Mouse (Mus musculus) layer of hippocampus, adult 8-10 months (tissue): ENCODE measurements around the gene Cdkn1a. TPM values are rescaled to one million over a fixed set of nuclear protein-coding genes. Genes with fewer than 3 reads are reported as not detected.
"Not testable (repeated sequence)": the region's sequence is repeated elsewhere in the genome, so short reads cannot be mapped to it uniquely, and the experiment has no call there.

Experiments used
- DNase-seq, 2 experiments: peaks; one replicate each; pipeline ENCODE4 v3.0.0; 2022; ENCODE audit warnings: low spot score in 2 of 2
- total RNA-seq, 4 experiments: library from RNA; stranded (reverse); gene quantifications; 2 replicates each; pipeline ENCODE4 v1.2.4; 2022

Gene Cdkn1a
- 10 to 100 TPM in 1 of 4 experiments, 1 to 10 TPM in 3; 7.0 to 12.5 (median 8.8) TPM for total RNA-seq

DNA sequence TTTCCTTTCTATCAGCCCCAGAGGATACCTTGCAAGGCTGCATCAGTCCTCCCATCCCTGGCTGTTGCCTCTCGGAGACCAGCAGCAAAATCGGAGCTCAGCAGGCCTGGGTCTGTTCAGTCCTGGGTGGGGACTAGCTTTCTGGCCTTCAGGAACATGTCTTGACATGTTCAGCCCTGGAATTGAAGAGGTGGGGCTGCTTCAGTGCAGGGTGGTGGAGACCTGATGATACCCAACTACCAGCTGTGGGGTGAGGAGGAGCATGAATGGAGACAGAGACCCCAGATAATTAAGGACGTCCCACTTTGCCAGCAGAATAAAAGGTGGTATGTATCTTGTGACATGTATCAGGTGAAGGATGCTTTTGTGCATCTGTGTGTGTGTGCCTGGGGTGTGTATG lies at the start of gene Cdkn1a:
Cdkn1a (plus strand) TSS at position 201 of the 400 bp plus-strand sequence.
- no peak for DNase-seq

DNA sequence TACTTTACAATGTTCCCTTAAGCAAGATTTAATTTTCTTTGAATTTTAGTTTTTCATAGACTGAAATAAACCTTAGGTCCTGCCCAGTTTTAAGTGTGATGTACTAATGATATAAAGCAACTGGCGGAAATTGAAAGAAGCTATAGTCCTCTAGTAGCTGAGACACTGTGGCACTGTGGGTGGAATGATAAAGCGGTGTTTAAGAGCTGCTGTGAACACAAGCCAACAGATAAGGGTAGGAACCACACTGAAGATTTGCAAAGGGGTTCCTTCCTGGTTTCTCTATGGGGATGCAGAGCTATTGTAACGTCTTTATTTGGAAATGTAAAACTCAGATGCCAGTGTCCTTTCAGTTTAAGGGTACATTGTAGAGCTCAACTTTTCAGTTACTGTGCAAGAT lies 49.1 kb upstream of the Cdkn1a start:
- not testable (repeated sequence) for DNase-seq

DNA sequence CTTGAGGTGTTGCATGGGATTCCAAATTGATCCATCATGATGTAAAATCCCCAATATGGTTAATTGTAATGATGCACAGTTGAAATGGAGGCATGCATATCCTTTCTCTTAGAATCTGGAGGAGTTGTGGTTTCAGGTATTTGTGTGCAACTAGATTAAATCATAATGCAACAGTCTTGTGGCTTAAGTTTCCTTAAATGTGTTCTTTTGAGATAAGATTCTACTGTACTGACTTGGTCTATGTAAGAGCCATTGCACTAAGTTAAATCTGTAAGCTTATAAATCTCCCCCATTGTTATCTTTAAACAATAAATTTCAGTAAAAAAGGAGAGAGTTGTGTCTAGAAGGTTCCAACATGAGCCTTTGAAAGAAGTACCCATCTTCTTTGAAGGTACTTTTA lies 48.2 kb upstream of the Cdkn1a start:
- DNase-seq, result no peak

DNA sequence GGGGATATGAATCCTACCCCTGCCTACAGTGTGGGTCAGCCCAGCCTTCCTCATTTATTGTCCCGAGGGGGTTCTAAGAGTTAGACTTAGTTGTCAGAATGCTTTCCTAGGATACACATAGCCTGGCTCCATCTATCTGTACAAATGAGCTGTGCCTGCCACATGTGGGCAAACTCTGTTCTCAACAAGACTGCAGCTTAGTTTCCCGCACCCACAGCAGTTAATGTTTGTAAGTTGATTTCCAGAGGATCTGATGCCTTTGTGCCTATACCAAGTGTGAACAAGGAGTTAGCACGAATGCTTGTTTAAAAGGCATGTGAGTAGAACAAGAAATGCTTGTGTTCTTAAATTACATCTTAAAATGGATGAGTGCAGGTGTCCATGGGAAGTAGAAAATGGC lies 47.2 kb upstream of the Cdkn1a start:
- DNase-seq, result no peak

DNA sequence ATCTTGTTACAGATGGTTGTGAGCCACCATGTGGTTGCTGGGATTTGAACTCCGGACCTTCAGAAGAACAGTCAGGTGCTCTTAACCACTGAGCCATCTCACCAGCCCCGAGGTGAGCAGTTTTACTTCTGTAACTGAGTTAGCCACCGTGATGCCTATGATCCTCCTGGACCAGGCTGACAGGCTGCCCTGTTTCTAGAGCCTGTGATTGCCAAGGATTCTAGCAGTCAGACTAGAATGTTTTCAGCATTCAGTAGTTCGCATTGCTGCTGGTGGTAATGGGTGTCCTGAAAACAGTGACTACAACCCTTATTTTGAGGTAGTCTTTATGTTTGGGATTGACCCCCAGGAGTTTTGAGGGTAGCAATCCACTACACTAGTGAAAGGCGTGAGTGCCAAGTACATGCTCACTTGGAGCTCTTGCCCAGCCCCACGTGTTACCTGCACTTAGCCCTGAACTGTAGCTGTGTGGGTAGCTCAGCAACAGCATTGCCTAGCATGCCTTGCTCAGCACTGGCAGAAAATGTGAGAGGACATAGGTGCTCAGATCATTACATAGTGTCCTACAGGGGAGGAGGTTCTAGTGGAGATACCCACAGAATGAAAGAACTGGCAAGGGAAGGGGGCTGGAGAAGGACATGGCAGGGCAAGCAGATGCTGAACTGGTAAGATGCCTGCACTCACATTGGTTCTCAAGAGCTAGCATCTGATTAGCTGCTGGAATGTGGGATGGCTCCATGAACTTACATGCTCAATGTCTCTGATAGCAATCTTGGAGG lies 46.4 kb upstream of the Cdkn1a start:
- no peak for DNase-seq

DNA sequence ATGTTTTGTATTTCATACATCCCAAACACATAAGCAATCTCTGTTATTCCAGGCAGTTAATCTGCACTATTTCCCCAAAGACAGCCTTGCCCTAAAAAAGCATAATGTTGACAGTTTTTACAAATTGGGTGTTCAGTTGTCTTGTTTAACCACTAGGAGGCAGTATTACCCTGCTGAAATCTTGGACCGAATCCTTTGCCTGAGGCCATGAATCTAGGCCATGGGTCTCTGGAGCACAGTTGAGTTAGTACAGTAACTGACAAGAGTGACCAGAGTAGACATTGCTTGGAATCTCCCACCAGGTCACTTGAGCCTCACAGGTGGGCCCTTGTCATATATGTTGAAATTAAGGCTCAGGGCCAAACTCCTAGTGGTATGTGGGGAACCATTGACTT lies 45.9 kb upstream of the Cdkn1a start:
- DNase-seq, result no peak

DNA sequence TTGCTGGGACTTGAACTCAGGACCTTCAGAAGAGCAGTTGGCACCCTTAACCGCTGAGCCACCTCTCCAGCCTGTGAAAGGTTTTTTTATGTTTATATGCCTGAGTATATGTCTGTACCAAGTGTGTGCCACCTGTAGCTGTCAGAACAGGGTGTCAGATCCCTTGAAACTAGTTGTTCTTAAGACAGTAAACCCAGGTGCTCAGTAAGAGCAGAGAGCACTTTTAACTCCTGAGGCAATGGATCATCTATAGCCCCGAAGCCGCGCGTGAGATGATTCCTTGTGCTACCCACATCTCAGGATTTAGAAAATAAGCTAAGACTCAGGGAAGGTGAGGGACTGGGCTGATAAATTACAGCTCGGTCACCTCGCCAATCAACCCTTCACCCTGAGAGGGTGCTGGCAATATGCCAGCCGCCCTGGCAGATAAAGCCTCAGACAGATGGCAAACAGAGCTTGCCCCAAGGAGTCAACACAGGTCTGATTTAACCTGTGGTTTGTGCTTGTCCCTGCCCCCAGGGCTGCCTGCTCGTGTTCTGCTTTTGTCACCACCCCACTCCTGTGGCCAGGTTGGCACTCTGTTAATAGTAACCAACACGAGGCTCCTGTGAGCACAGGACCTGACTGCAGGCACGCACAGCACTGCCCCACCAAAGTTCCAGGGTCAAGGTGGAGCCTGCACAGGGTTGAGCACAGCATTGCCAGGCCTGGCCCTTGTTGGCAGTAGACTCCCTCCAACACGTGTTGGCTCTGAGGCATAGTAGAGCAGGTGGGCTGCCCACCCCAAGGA lies 44.8 kb upstream of the Cdkn1a start:
- DNase-seq, result no peak

DNA sequence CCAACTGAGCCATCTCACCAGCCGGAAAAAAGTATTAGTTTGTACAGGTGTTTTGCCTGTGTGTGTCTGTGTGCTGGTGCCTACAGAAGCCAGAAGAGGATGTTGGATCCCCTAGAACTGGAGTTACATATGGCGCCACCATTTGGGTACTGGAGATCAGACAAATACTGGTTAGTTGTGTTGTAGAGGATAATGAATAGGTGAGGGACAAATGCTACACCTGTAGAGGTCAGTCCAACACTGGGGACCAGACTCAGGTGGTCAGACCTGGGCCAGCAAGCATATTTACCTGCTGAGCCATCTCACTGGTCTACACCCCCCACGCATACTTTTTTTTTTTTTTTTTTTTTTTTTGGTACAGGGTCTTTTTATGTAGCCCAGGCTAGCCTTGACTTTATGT lies 43.9 kb upstream of the Cdkn1a start:
- DNase-seq, result no peak

DNA sequence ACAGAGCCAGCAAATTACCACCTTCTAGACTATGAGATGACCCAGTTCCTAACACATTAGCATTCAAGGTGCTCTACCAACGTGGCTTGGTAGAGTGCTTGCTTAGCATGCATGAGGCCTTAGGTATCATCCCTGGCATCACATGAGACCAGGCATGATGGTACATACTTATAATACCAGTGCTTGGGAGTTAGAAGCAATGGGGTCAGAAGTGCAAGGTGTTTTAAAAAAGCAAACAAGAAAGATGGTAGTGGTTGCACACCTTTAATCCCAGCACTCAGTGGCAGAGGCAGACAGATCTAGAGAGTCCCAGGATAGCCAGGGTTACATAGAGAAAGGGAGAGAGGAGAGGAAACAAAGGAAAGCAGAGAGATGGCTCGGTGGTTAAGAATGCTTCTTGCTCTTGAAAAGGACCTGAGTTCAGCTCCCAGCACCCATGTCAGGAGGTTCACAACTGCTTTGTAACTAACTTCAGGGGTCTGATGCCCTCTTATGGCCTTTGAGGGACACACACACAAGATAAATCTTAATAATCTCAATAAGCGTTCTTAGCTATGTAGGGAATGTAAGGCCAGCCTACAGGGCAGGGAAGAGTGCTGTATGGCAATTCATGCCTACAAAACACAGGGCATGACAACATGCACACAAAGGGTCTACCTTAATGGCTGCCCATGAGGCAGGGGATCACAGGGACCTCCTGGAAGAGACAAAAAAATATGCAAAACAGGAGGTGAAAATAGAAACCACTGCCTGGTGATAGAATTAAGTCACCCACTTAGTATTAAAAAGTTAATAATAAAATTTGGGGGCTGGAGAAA lies 42.9 kb upstream of the Cdkn1a start:
- DNase-seq, result no peak

DNA sequence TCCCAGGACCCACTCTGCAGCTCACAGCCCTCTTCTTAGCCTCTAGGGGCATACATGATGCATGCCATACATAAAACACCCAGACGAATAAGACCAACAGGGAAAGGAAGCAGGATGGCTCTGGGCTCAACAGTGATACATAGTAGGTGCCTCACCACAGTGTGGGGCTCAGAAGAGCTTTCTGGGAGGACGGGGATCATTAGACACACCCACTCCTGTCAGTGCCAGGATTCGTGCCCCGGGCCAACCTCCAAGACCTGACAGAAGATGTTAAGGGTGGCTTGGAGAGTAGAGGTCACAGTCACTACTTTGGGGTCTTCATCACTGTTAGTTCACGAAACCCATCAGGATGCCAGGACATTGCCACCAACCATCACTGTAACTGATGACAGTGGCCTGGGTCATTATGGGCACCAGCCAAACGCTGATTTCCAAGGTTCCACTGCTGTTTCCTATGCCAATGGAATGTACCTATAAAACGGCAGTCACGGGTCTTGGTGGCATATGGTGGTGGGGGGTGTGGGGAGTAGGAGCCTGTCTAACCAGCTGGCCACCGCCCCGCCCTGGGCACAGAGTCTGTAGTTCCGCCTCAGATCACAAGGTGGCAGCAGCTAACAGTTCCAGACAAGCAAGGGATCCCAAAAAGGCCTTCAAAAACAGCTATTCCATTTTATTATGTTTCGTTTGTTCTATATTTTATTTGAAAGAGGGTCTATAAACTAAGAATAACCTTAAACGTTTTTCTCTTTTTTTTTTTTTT lies 41.8 kb upstream of the Cdkn1a start:
- peak; percentile 75 to 91 for DNase-seq

DNA sequence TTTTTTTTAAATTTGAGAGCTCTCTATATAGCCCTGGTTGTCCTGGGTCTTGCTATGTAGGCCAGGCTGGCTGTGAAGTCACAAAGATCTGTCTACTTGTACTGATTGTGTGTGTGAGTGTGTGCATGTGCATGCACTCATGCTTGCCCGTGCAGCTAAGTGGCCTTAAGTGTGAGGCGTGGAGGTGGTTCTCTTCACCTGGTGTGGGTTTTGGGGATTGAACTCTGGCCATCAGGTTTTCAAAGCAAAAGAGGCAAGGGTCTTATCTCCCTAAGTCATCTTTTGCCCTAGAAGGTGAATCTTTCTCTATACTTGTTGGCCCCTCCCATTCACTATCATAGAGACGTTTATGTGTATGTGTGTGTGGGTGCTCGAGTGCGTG lies 41.3 kb upstream of the Cdkn1a start:
- no peak for DNase-seq

DNA sequence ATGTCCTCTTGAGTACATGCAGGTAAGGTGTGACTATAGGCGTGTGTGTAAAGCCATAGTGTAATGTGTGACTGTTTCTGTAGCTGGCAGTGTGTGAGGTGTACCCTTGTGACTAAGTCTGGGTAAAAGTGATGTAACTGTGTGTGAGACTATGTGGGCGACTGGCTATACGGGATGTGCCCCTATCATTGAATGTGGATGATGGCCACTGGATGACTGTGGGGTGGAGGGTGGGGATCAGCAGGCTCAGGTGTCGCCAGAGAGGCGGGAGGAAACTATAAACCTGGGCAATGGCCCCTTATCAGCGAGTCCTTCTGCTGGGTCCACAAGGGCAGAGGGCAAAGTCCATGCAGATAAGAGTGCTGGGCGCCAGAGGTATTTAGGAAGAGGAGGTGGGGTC lies 40.9 kb upstream of the Cdkn1a start:
- no peak for DNase-seq

DNA sequence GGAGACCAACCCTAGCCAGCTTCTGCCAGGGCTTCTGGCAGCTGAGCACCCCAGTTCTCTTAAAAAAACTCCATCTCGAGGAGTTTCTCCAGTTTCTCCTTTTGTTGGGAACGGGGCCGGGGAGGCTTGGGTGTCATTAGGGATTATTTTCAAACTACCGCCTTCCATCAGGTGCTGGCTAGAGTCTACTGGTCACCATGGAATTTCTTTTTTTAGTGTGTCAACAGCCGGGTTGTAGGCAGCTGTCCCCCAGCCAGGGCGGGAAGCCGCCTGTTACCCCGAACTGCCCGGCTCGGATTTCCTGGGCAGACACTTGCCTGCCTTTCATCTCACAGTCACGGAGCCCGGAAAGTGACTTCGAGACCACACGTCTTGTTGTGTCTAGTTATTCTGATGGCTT lies 40.0 kb upstream of the Cdkn1a start:
- DNase-seq, result no peak

DNA sequence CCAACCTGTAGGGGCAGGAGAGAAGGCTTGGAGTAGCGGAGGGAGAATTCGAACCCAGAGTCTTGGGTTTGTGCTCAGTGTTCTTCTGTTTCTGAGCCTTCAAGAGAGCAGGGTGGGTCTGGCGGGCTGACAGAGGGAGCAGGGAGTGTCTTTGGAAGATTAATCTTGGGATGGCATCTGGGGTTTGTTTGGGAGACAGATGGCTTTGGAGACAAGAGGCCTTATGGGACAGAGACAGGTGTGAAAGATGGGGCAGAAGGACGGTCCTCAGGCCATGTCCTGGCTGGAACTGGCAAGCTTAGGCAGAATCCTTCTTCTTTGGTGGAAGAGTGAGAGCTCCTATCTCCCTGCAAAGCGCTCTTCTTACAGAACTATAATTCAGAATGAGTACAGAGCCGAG lies 37.7 kb upstream of the Cdkn1a start:
- DNase-seq, result no peak

DNA sequence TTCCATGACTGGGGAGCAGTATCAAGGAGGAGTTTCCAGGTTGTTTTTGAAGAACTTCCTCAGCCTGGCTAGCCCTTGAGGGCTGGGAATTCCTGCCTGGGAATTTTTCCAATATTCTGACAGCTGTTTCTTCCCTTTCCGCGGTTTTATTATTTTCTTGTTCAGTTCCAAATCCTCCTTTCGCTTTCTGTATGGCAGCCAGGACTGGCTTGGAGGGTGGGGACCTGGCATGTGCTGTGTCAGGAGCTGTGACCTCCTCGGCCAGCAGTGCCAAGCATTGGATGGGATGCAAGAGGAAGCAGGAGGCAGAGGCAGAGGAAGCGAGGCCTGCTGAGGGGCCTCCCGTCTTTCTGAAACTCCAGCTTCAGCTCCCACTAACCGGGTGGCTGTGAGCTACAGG lies 36.9 kb upstream of the Cdkn1a start:
- DNase-seq, result no peak

DNA sequence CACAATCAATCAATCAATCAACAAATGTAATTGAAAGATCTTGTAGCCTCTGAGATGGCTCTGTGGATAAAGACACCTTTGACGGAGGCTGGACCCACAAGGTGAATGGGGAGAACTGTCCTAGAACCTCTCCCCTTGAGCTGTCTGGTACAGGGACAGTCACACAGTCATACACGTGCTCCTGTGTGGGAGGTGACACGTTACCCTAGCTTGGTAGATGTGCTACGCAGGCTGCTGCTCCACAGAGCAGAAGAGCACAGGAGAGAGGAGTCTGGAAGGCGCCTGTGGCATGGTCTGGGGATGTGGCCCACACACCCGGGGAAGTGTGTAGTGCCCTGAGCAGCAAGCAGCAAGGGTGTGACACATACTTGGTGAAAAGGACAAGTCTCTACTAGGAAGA lies 36.3 kb upstream of the Cdkn1a start:
- DNase-seq, result no peak

DNA sequence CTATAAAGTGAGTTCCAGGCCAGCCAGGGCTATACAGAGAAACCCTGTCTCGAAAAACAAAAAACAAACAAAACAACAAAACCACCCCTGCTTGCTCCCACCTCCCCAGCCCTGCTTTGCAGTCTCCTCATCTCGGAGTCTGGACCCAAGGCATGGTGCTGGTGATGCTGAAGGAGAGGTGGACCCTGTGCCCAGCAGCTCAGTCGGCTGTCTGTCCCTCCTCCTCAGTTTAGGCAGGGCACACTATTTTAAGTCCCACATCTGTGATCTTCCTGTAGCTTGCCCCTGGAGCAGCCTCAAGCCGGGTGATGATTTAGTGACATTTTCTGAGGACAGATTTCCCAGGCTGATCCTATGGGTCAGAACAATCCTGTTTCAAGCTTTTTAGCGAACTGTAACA lies 35.2 kb upstream of the Cdkn1a start:
- DNase-seq, result no peak

DNA sequence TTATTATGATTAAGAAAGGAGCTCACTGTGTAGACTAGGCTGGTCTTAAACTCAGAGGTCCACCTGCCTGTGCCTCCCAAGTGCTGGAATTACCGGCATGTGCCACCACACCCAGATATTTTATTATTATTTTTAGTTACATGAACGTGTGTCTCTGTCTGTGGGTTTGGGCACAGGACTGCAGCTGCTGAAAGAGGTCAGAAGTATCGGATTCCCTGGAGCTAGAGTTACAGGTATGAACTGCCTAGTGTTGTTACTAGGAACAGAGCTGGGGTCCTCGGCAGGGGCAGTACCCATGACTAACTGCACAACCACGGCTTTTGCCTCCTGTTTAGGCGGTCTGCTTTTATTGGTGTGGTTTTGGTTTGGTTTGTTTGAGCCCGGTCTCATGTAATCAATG lies 34.6 kb upstream of the Cdkn1a start:
- no peak for DNase-seq

DNA sequence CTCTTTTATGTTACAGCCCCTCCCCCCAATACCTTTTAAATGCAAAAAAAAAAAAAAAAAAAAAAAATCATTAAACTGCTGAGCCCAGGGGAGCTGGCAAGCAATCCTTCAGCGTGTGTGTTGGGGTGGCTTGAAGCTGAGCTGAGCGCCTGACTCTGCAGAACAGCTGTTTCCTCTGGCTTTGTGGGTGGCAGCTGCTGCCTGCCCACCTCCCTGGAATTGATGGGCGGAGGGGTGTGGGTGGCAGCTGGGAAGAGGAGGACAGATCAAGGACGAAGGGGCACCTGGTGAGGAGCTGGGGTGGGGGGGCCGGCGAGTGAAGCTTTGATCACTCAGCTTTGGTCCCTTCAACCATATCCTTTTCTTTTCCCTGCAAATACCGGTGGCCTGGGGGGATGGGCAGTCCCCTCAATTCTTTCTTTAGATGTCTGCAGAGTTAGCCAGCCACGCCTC lies 34.1 kb upstream of the Cdkn1a start:
- DNase-seq, result no peak

DNA sequence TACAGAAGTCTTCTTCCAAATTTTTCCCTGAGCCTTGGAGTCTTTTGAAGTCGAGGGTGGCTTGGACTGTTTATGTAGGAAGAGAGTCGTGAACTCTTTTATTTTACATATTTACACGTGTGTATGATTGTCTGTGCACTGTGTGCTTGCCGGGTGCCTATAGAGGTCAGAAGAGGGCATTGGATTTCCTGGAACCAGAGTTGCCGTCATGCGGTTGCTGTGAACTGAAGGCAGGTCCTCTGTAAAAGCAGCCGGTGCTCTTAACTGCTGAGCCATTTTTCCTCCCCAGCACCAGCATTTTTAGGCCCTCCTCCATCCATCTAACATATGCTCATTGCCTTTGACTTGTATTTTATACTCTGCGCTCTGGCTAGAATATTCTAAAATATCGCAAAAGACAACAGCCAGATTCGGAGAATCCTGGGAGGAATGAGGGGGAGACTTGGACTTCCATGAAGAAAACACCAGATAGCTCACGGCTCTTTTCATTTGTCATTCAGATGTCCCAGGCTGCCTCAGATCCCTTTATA lies 33.4 kb upstream of the Cdkn1a start:
- no peak for DNase-seq

DNA sequence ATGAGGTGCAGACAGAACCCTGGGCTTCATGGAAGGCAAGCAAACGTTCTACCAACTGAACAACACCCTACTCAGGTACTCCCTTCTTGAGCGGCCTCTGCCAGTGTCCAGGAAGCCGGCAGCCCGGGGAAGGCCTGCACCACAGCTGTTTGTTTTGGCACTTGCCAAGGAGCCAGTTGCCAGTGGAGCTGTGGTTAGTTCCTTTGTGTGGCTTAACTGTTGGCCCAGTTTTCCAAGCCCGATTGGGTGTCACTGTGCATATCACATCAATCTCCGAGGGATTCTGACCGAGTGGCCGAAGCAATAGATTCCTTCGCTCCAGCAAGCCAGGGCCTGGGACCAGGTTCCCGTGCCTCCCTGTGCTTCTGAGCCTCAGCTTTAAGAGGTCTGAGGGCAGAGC lies 32.8 kb upstream of the Cdkn1a start:
- DNase-seq, result no peak
